Mouse (Mus musculus) kidney, embryonic 15.5 days (tissue): ENCODE data around the gene Apobr. TPM values are rescaled to one million over a fixed set of nuclear protein-coding genes. Genes with fewer than 3 reads are reported as not detected.
A peak's percentile ranks its signal among the peaks of the same experiment; 100 is the strongest.

Experiments used
- ATAC-seq: fragments of 200-750 bp; cut with Nextera tagmentation; replicated peaks from 2 replicates; pipeline ENCODE4 v1.8.0; 2017; ENCODE audit warnings: moderate TSS enrichment; ENCODE audit not compliant: low FRiP score
- H3K27ac ChIP-seq: fragments of 300-500 bp; sonication (generic); 2 replicates; pipeline ENCODE4 v1.5.1; 2015; ENCODE audit warnings: mild to moderate bottlenecking, inconsistent platforms
- H3K27me3 ChIP-seq: fragments of 300-500 bp; sonication (generic); 2 replicates; pipeline ENCODE4 v1.6.1; 2015; ENCODE audit warnings: inconsistent platforms
- H3K36me3 ChIP-seq: fragments of 300-500 bp; sonication (generic); 2 replicates; pipeline ENCODE4 v1.6.1; 2015; ENCODE audit warnings: inconsistent platforms
- H3K4me1 ChIP-seq: fragments of 300-500 bp; sonication (generic); 2 replicates; pipeline ENCODE4 v1.6.1; 2015; ENCODE audit warnings: inconsistent platforms
- H3K4me2 ChIP-seq: fragments of 300-500 bp; sonication (generic); 2 replicates; pipeline ENCODE4 v1.6.1; 2015; ENCODE audit warnings: moderate library complexity, mild to moderate bottlenecking, inconsistent platforms
- H3K4me3 ChIP-seq: fragments of 300-500 bp; sonication (generic); replicated peaks from 2 replicates; pipeline ENCODE4 v1.5.1; 2015; ENCODE audit warnings: mild to moderate bottlenecking, inconsistent platforms
- H3K9ac ChIP-seq: fragments of 300-500 bp; sonication (generic); 2 replicates; pipeline ENCODE4 v1.6.1; 2015; ENCODE audit warnings: mild to moderate bottlenecking, inconsistent platforms
- H3K9me3 ChIP-seq: fragments of 300-500 bp; sonication (generic); replicated peaks from 2 replicates; pipeline ENCODE4 v1.6.1; 2016; ENCODE audit warnings: inconsistent platforms
- WGBS: fragments of 180-500 bp; shearing (Covaris S2); methylation state at CpG from one replicate; pipeline ENCODE4 v1.1.7; 2015; ENCODE audit warnings: mixed read lengths; 5-methylcytosine and 5-hydroxymethylcytosine counted together
- polyA plus RNA-seq: library from polyadenylated mRNA; unstranded; fragments of >200 nt; fragmentation: Nextera tagmentation; extraction: Ambion mirVana; gene quantifications from 2 replicates; pipeline ENCODE4 v1.2.1, GENCODE M21; 2015

Gene Apobr
- polyA plus RNA-seq, 1 experiment from 2014 or later = 0.82 TPM

DNA sequence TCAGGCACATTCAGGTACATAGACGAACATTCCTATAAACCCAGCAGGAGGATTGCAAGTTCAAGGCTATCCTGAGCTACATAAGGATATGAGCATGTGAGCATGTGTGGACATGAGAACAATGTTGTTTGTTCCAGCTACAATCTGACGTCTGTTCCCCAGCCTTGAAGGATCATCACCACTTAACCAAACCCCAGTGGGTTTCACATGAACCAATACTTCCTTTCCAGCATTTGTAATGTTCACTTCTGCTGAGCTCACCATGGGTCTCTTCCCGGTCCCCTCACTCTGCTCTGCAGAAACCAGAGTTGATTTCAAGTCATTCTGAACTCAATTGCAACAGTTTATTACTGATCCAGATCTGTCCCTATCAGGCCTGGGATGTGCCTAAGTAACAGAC lies 17.9 kb downstream of the Apobr start:
- 81% methylated on average over 3 of the region's 3 CpGs for WGBS
- no peak for ATAC-seq

GRCm38 (mm10) chr7:126606611-126607010 lies 21.9 kb downstream of the Apobr start:
- Histone ChIP-seq H3K4me1 (no peaks in the 10 kb centered on the region), H3K4me3 (no peak overlapping the region), H3K9me3 (no peaks in the 10 kb centered on the region), H3K27me3 (no peaks in the 10 kb centered on the region), H3K9ac (no peak overlapping the region), H3K36me3 (no peaks in the 10 kb centered on the region), H3K4me2 (no peak overlapping the region), H3K27ac (no peak overlapping the region)
- WGBS = 71% methylated on average over 5 of the region's 5 CpGs
- no peak for ATAC-seq

More for the DNA sequence above, 17.9 kb downstream of the Apobr start:
- no peaks in the 10 kb centered on the region for H3K4me1 ChIP-seq
- no peaks in the 10 kb centered on the region for H3K36me3 ChIP-seq
- no peaks in the 10 kb centered on the region for H3K9me3 ChIP-seq
- H3K27ac ChIP-seq = no peak overlapping the region
- no peaks in the 10 kb centered on the region for H3K27me3 ChIP-seq
- no peak overlapping the region for H3K9ac ChIP-seq
- no peak overlapping the region for H3K4me2 ChIP-seq
- H3K4me3 ChIP-seq = no peak overlapping the region

DNA sequence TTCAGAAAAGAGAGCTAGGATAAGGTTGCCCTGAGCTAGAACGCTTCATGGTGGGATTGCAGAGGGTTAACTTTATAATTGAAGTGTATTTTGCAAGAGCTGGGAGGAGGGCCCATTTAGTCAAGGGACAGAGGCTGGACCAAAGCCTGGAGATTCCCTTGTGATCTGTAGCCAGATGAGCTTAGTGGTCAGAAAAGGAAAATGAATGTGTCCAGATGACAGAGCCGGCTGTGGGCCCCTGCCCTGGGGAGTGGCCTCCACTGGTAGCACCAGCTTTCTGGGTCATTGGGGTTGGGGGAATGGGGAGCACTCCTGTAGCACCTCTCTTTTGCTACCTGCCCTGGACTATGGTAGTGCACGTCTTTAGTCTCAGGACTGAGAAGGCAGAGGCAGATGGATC lies 22.3 kb downstream of the Apobr start:
- Histone ChIP-seq H3K27ac (no peak overlapping the region), H3K27me3 (no peaks in the 10 kb centered on the region), H3K9ac (no peak overlapping the region), H3K4me1 (no peaks in the 10 kb centered on the region), H3K4me2 (no peak overlapping the region), H3K4me3 (no peak overlapping the region), H3K9me3 (no peaks in the 10 kb centered on the region), H3K36me3 (no peaks in the 10 kb centered on the region)
- WGBS = 66% methylated on average over 3 of the region's 3 CpGs
- no peak for ATAC-seq

- Histone ChIP-seq H3K27me3 (no peaks in the 10 kb centered on the region), H3K27ac (no peak overlapping the region), H3K4me1 (no peaks in the 10 kb centered on the region), H3K4me2 (no peak overlapping the region), H3K36me3 (no peaks in the 10 kb centered on the region), H3K9me3 (no peaks in the 10 kb centered on the region), H3K9ac (no peak overlapping the region), H3K4me3 (no peak overlapping the region)
- no peak for ATAC-seq
- 85% methylated on average over 5 of the region's 5 CpGs for WGBS
Observed at GRCm38 (mm10) chr7:126607796-126608195, 23.1 kb downstream of the Apobr start.

DNA sequence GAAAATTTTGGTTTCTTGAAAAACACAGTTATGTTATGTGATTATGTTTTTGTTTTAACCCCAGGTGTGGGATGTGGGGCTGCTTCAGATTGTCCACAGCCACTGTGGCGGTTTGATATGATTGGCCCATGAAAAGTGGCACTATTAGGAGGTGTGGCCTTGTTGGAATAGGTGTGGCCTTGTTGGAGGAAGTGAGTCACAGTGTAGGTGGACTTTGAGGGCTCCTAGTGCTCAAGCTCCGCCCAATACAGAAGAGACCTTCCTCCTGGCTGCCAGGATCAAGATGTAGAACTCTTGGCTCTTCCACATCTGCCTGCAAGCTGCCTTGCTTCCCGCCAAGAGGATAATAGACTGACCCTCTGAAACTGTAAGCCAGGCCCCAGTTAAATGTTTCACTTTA lies 28.0 kb downstream of the Apobr start:
- Histone ChIP-seq H3K27ac (no peak overlapping the region), H3K4me3 (no peak overlapping the region), H3K36me3 (no peaks in the 10 kb centered on the region), H3K4me2 (no peak overlapping the region), H3K9me3 (no peaks in the 10 kb centered on the region), H3K9ac (no peak overlapping the region), H3K27me3 (no peaks in the 10 kb centered on the region), H3K4me1 (no peaks in the 10 kb centered on the region)
- WGBS = 84% methylated on average over 3 of the region's 3 CpGs
- ATAC-seq = no peak

- H3K4me2 ChIP-seq = no peak overlapping the region
- H3K9ac ChIP-seq = no peak overlapping the region
- H3K27ac ChIP-seq = no peak overlapping the region
- H3K4me3 ChIP-seq = no peak overlapping the region
- WGBS = 76% methylated on average over 3 of the region's 3 CpGs
- no peak for ATAC-seq
- H3K27me3 ChIP-seq = no peaks in the 10 kb centered on the region
- H3K36me3 ChIP-seq = no peaks in the 10 kb centered on the region
- no peaks in the 10 kb centered on the region for H3K9me3 ChIP-seq
- H3K4me1 ChIP-seq = no peaks in the 10 kb centered on the region
Observed at GRCm38 (mm10) chr7:126616707-126617106, 32.0 kb downstream of the Apobr start.

- H3K4me2 ChIP-seq = no peak overlapping the region
- H3K9ac ChIP-seq = no peak overlapping the region
- WGBS = 73% methylated on average over 10 of the region's 10 CpGs
- H3K9me3 ChIP-seq = no peaks in the 10 kb centered on the region
- H3K4me3 ChIP-seq = no peak overlapping the region
- no peak for ATAC-seq
- H3K4me1 ChIP-seq = no peaks in the 10 kb centered on the region
- no peaks in the 10 kb centered on the region for H3K27me3 ChIP-seq
- H3K36me3 ChIP-seq = no peaks in the 10 kb centered on the region
- no peak overlapping the region for H3K27ac ChIP-seq
Observed at GRCm38 (mm10) chr7:126619559-126620275, 35.0 kb downstream of the Apobr start.

GRCm38 (mm10) chr7:126621452-126622359 lies 37.0 kb downstream of the Apobr start:
- Histone ChIP-seq H3K27ac (no peak overlapping the region), H3K9me3 (no peaks in the 10 kb centered on the region), H3K4me2 (no peak overlapping the region), H3K9ac (no peak overlapping the region), H3K4me1 (0 out of 2 replicates have a peak, but pooled peaks cover 8% of the 10 kb centered on the region), H3K27me3 (no peaks in the 10 kb centered on the region), H3K36me3 (no peaks in the 10 kb centered on the region), H3K4me3 (no peak overlapping the region)
- 76% methylated on average over 9 of the region's 9 CpGs for WGBS
- ATAC-seq = no peak

- no peaks in the 10 kb centered on the region for H3K27me3 ChIP-seq
- no peaks in the 10 kb centered on the region for H3K36me3 ChIP-seq
- ATAC-seq = no peak
- peaks cover 15% of the 10 kb centered on the region; the same call in 1 of the 2 replicates for H3K4me1 ChIP-seq
- no peak overlapping the region for H3K27ac ChIP-seq
- H3K4me2 ChIP-seq = no peak overlapping the region
- H3K9me3 ChIP-seq = no peaks in the 10 kb centered on the region
- 94% methylated on average over 1 of the region's 1 CpGs for WGBS
- no peak overlapping the region for H3K4me3 ChIP-seq
- no peak overlapping the region for H3K9ac ChIP-seq
Observed at GRCm38 (mm10) chr7:126623381-126623780, 38.6 kb downstream of the Apobr start.

GRCm38 (mm10) chr7:126624774-126625173 lies 40.0 kb downstream of the Apobr start:
- no peak overlapping the region for H3K4me2 ChIP-seq
- WGBS = 73% methylated on average over 16 of the region's 16 CpGs
- H3K4me3 ChIP-seq = no peak overlapping the region
- H3K4me1 ChIP-seq = peaks cover 16% of the 10 kb centered on the region; the same call in 1 of the 2 replicates
- H3K9me3 ChIP-seq = no peaks in the 10 kb centered on the region
- ATAC-seq = no peak
- no peaks in the 10 kb centered on the region for H3K27me3 ChIP-seq
- no peak overlapping the region for H3K27ac ChIP-seq
- H3K9ac ChIP-seq = no peak overlapping the region
- no peaks in the 10 kb centered on the region for H3K36me3 ChIP-seq

GRCm38 (mm10) chr7:126625369-126625768 lies 40.6 kb downstream of the Apobr start:
- Histone ChIP-seq H3K9me3 (no peaks in the 10 kb centered on the region), H3K27me3 (no peaks in the 10 kb centered on the region), H3K36me3 (no peaks in the 10 kb centered on the region), H3K27ac (0 out of 2 replicates have a peak overlapping the region, but pooled peaks have one; percentile 23), H3K4me1 (peaks cover 16% of the 10 kb centered on the region; the same call in 1 of the 2 replicates), H3K4me2 (no peak overlapping the region), H3K9ac (no peak overlapping the region), H3K4me3 (no peak overlapping the region)
- ATAC-seq = peak; percentile 43; the same call in 1 of the 2 replicates
- 30% methylated on average over 6 of the region's 6 CpGs for WGBS
